Mouse (Mus musculus) lung, postnatal 14 days (tissue): ENCODE measurements at regions not wholly inside any gene's neighbourhood (a gene's known extent, or its start where the extent isn't known, plus 50 kb on each side); places are given as distances from the start of the nearest gene placed in this dataset.

Experiments used
- DNase-seq: peaks from one replicate; pipeline ENCODE4 v3.0.0; 2021

GRCm38 (mm10) chr5:108903134-108903923, 50.9 kb upstream of the Vmn2r9 start:
- DNase-seq, result peak; percentile 1
